Mouse (Mus musculus) embryonic facial prominence, embryonic 15.5 days (tissue): Measurements from ENCODE around the gene Zfp239. TPM values are rescaled to one million over a fixed set of nuclear protein-coding genes. Genes with fewer than 3 reads are reported as not detected.

Experiments used
- ATAC-seq: fragments of 200-750 bp; cut with Nextera tagmentation; 2 replicates; pipeline ENCODE4 v1.8.0; 2017; ENCODE audit warnings: low read depth, moderate TSS enrichment; ENCODE audit not compliant: insufficient number of reproducible peaks, low FRiP score, low TSS enrichment
- H3K27ac ChIP-seq: fragments of 300-500 bp; sonication (generic); replicated peaks from 2 replicates; pipeline ENCODE4 v1.5.1; 2015; ENCODE audit warnings: mild to moderate bottlenecking, inconsistent platforms
- H3K27me3 ChIP-seq: fragments of 300-500 bp; sonication (generic); 2 replicates; pipeline ENCODE4 v1.6.1; 2015; ENCODE audit warnings: inconsistent platforms
- H3K36me3 ChIP-seq: fragments of 300-500 bp; sonication (generic); 2 replicates; pipeline ENCODE4 v1.6.1; 2015; ENCODE audit warnings: mild to moderate bottlenecking, inconsistent platforms
- H3K4me1 ChIP-seq: fragments of 300-500 bp; sonication (generic); 2 replicates; pipeline ENCODE4 v1.6.1; 2015; ENCODE audit warnings: inconsistent platforms
- H3K4me2 ChIP-seq: fragments of 300-500 bp; sonication (generic); replicated peaks from 2 replicates; pipeline ENCODE4 v1.6.1; 2015; ENCODE audit warnings: mild to moderate bottlenecking, inconsistent platforms
- H3K4me3 ChIP-seq: fragments of 300-500 bp; sonication (generic); replicated peaks from 2 replicates; pipeline ENCODE4 v1.5.1; 2015; ENCODE audit warnings: mild to moderate bottlenecking, inconsistent platforms
- H3K9ac ChIP-seq: fragments of 300-500 bp; sonication (generic); 2 replicates; pipeline ENCODE4 v1.6.1; 2015; ENCODE audit warnings: inconsistent platforms
- H3K9me3 ChIP-seq: fragments of 300-500 bp; sonication (generic); replicated peaks from 2 replicates; pipeline ENCODE4 v1.6.1; 2016; ENCODE audit warnings: inconsistent platforms
- WGBS: fragments of 180-500 bp; shearing (Covaris S2); methylation state at CpG from one replicate; pipeline ENCODE4 v1.1.7; 2015; 5-methylcytosine and 5-hydroxymethylcytosine counted together
- polyA plus RNA-seq: library from polyadenylated mRNA; unstranded; fragments of >200 nt; fragmentation: Nextera tagmentation; extraction: Ambion mirVana; gene quantifications from 2 replicates; pipeline ENCODE4 v1.2.1, GENCODE M21; 2015

Gene Zfp239
- polyA plus RNA-seq, 1 experiment from 2014 or later: 7.6 TPM

- whole genome bisulfite sequencing: 68% methylated on average over 5 of the region's 5 CpGs
- H3K4me2 ChIP-seq: no peak overlapping the region
Measured at GRCm38 (mm10) chr6:117897800-117898199, 35.9 kb downstream of the Zfp239 start.

GRCm38 (mm10) chr6:117900126-117901080 lies 38.5 kb downstream of the Zfp239 start, which contains the start of gene Hnrnpf:
TSS of gene Hnrnpf (plus strand) at chr6:117900324.
- no peak within 1 kb of the TSS for H3K27ac ChIP-seq
- no peaks in the 10 kb centered on the region for H3K36me3 ChIP-seq
- 75% methylated on average over 17 of the region's 17 CpGs for WGBS
- H3K4me2 ChIP-seq: no peak within 1 kb of the TSS
- no peaks in the 10 kb centered on the region for H3K27me3 ChIP-seq
- H3K4me3 ChIP-seq: no peak within 1 kb of the TSS
- peaks cover 5% of the 10 kb centered on the region; the same call in 1 of the 2 replicates for H3K4me1 ChIP-seq
- no peaks in the 10 kb centered on the region for H3K9me3 ChIP-seq
- ATAC-seq: no peak
- no peak within 1 kb of the TSS for H3K9ac ChIP-seq

More at GRCm38 (mm10) chr6:117897800-117898199, 35.9 kb downstream of the Zfp239 start:
- Histone ChIP-seq H3K9me3 (no peaks in the 10 kb centered on the region), H3K27me3 (no peaks in the 10 kb centered on the region), H3K4me3 (no peak overlapping the region), H3K27ac (no peak overlapping the region), H3K9ac (no peak overlapping the region), H3K4me1 (no peaks in the 10 kb centered on the region), H3K36me3 (no peaks in the 10 kb centered on the region)
- ATAC-seq: no peak

DNA sequence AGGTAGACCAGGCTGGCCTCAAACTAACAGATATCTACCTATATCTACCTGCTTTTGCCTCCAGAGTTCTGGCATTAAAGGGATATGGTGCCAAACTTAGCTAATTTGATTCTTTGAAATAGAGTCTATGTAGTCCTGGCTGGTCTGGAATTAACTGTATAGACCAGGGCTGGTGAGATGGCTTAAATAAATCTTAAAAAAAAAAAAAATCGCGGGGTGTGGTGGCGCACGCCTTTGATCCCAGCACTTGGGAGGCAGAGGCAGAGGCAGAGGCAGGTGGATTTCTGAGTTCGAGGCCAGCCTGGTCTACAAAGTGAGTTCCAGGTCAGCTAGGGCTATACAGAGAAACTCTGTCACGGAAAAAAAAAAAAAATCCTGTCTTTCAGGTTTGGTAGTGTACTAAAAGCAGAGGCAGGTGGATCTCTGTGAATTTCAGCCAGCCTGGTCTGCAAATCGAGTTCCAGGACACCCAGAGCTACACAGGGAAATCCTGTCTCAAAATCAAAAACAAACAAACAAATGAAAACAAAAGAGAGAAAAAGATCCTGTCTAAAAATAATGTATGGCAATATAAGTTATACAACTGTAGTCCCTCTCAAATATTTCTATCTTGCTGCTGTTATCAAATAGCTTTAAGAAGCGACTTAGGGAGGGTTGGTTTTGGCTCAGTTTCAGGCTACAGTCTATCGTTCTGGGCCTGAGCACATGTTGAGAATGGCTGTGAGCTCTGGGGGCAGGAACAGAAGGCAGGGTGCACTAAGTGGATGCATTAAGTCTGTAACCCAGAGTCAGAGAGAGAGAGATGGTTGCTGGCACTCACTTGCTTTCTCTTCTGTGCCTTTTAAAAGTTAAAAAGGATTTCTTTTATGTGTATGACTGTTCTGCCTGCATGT lies 39.9 kb downstream of the Zfp239 start:
- Histone ChIP-seq H3K4me1 (peaks cover 8% of the 10 kb centered on the region; the same call in 1 of the 2 replicates), H3K27ac (no peak overlapping the region), H3K4me2 (no peak overlapping the region), H3K27me3 (no peaks in the 10 kb centered on the region), H3K9ac (no peak overlapping the region), H3K36me3 (no peaks in the 10 kb centered on the region), H3K4me3 (no peak overlapping the region), H3K9me3 (no peaks in the 10 kb centered on the region)
- ATAC-seq: no peak
- WGBS: 68% methylated on average over 9 of the region's 9 CpGs

DNA sequence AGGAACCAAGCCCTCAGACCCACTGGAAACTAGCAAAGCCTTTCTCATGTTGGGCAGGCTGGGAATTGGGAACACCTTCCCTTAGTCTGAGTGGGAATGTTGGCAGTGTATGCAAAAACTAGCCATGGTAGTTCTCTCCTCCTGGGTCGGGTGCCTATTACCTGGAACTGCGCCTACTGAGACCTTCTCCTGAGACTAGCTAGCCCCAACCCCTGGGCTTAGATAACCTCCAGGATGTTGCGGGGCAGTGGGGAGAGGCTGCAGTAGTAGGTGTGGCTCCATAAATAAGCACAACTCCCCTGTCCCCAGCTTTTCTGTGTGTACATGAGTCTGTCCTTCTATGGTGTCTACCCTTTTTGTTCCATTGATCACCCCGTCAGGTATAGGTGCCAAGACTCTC lies 40.7 kb downstream of the Zfp239 start:
- Histone ChIP-seq H3K36me3 (no peaks in the 10 kb centered on the region), H3K9ac (no peak overlapping the region), H3K4me2 (no peak overlapping the region), H3K27me3 (no peaks in the 10 kb centered on the region), H3K4me3 (no peak overlapping the region), H3K9me3 (no peaks in the 10 kb centered on the region), H3K27ac (no peak overlapping the region), H3K4me1 (peaks cover 8% of the 10 kb centered on the region; the same call in 1 of the 2 replicates)
- ATAC-seq: no peak
- WGBS: 70% methylated on average over 4 of the region's 4 CpGs

- Histone ChIP-seq H3K4me1 (peaks cover 14% of the 10 kb centered on the region), H3K9ac (no peak overlapping the region), H3K9me3 (no peaks in the 10 kb centered on the region), H3K4me3 (no peak overlapping the region), H3K27ac (no peak overlapping the region), H3K4me2 (no peak overlapping the region), H3K36me3 (no peaks in the 10 kb centered on the region), H3K27me3 (no peaks in the 10 kb centered on the region)
- ATAC-seq: no peak
- WGBS: 70% methylated on average over 3 of the region's 3 CpGs
Measured at GRCm38 (mm10) chr6:117903836-117904235, 41.9 kb downstream of the Zfp239 start.

DNA sequence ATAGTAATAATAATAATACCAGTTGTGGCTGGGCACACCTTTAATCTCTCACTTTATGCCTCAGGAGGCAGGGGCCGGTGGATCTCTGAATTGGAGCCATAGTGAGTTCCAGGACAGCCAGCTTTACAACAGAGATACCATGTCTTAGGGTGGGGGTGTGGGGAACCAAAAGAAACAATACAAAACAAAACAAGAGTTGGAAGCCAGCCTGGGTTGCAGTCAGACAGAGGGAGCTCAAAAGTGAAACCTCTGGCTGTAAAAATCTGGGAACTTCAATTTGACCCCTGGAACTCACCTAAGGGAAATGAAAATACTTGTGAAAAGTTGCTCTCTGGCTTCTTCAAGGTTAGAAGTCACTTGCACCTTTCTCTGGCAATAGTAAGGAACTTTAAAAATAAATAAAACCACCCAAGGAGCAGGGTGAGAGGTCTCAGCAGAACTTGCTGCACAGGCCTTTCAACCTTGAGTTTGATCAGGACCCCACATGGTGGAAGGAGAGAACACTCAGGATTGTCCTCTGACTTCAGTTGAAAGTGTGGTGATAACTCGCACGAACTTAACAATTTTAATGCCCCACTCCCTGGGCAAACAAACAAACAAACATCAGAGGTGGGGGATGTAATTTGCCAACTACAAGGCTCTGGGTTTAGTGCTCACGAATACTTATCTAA lies 43.5 kb downstream of the Zfp239 start:
- peaks cover 26% of the 10 kb centered on the region for H3K4me1 ChIP-seq
- H3K36me3 ChIP-seq: no peaks in the 10 kb centered on the region
- peak overlapping the region; percentile 93 for H3K27ac ChIP-seq
- WGBS: 22% methylated on average over 4 of the region's 4 CpGs
- peak overlapping the region; percentile 94 for H3K4me3 ChIP-seq
- H3K4me2 ChIP-seq: peak overlapping the region; percentile 51
- no peaks in the 10 kb centered on the region for H3K9me3 ChIP-seq
- no peaks in the 10 kb centered on the region for H3K27me3 ChIP-seq
- no peak for ATAC-seq
- H3K9ac ChIP-seq: peak overlapping the region; percentile 22; the same call in 1 of the 2 replicates

DNA sequence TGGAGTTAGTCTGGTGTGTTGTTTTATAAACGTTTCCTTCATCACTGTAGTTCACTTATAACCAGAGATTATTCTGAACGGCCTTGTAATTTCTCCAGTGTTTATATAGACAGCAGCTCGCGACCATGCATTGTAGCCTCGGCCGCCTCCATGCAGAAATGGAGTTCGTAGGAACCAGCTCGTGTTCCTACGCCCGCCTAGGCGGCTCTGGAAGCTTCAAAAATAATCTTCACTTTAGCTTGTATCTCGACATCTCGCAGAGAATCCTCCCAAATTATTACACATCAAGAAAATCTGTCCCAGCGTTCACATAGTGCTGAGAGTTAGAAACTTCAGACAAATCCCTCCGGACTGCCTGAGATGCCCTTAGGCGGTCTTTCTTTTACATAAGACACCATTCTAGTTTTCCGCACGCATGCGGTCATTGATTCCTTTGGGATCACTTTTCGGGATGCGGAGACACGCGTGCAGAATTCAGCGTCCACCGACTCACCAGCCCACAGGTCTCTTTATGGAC lies 44.2 kb downstream of the Zfp239 start:
- under 1% methylated on average over 25 of the region's 25 CpGs for WGBS
- no peaks in the 10 kb centered on the region for H3K9me3 ChIP-seq
- peak overlapping the region; percentile 35 for H3K9ac ChIP-seq
- H3K36me3 ChIP-seq: no peaks in the 10 kb centered on the region
- peak overlapping the region; percentile 51 for H3K4me2 ChIP-seq
- 0 out of 2 replicates have a peak, but pooled peaks have one; percentile 3 for ATAC-seq
- peak overlapping the region; percentile 93 for H3K27ac ChIP-seq
- peaks cover 26% of the 10 kb centered on the region for H3K4me1 ChIP-seq
- H3K27me3 ChIP-seq: no peaks in the 10 kb centered on the region
- H3K4me3 ChIP-seq: peak overlapping the region; percentile 94

- Histone ChIP-seq H3K36me3 (no peaks in the 10 kb centered on the region), H3K27me3 (no peaks in the 10 kb centered on the region), H3K4me2 (peak overlapping the region; percentile 57), H3K9ac (peak overlapping the region; percentile 93), H3K27ac (peak overlapping the region; percentile 98), H3K4me3 (peak overlapping the region; percentile 94), H3K4me1 (peaks cover 26% of the 10 kb centered on the region), H3K9me3 (no peaks in the 10 kb centered on the region)
- ATAC-seq: peak; percentile 98
- under 1% methylated on average over 55 of the region's 68 CpGs for WGBS
Measured at GRCm38 (mm10) chr6:117906590-117907271, 44.8 kb downstream of the Zfp239 start.

- Histone ChIP-seq H3K9me3 (no peaks in the 10 kb centered on the region), H3K27me3 (no peaks in the 10 kb centered on the region), H3K4me3 (peak overlapping the region; percentile 94), H3K27ac (peak overlapping the region; percentile 98), H3K4me1 (peaks cover 26% of the 10 kb centered on the region), H3K4me2 (peak overlapping the region; percentile 57), H3K9ac (peak overlapping the region; percentile 93), H3K36me3 (no peaks in the 10 kb centered on the region)
- under 1% methylated on average over 58 of the region's 77 CpGs for WGBS
- peak; percentile 82 for ATAC-seq
Measured at GRCm38 (mm10) chr6:117907301-117907978, 45.5 kb downstream of the Zfp239 start.

DNA sequence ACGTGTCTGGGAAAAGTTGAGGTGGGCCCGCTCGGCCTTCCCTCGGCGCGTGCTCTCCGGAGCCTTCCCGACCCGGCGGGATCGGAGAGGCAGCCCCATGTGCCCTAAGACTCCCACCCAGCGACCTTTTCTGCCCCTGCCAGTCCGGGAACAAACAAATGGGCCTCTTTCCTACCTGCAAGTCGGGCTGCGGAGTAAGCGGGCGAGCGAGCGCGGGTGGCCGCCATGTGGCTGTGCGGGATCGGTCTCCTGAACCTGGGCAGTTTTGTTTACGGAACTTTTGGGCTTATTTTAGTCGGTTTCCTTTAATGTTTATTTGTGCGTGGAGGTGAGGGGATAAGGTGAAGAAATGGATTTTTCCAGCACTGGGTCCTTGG lies 46.1 kb downstream of the Zfp239 start:
- Histone ChIP-seq H3K27ac (peak overlapping the region; percentile 98), H3K4me1 (peaks cover 26% of the 10 kb centered on the region), H3K27me3 (no peaks in the 10 kb centered on the region), H3K9me3 (no peaks in the 10 kb centered on the region), H3K36me3 (no peaks in the 10 kb centered on the region), H3K9ac (peak overlapping the region; percentile 93), H3K4me2 (peak overlapping the region; percentile 57), H3K4me3 (peak overlapping the region; percentile 94)
- 0% methylated on average over 26 of the region's 26 CpGs for WGBS
- ATAC-seq: no peak
